Mouse (Mus musculus) bone marrow, adult 2 months (tissue): ENCODE results near the gene Slc35a5.

Experiments used
- CTCF ChIP-seq: fragments of 200-500 bp; IDR thresholded peaks from 2 replicates; pipeline ENCODE4 v1.5.1; 2011; ENCODE audit warnings: low read length, control low read depth; ENCODE audit not compliant: control insufficient read depth, insufficient read depth
- POLR2A ChIP-seq: fragments of 200-500 bp; IDR thresholded peaks from 2 replicates; pipeline ENCODE4 v1.6.1; 2011; ENCODE audit warnings: low read depth, mild to moderate bottlenecking, control low read depth, low read length, borderline replicate concordance; ENCODE audit not compliant: control insufficient read depth

- TF ChIP-seq CTCF: no peak
- no peak for TF ChIP-seq POLR2A
Measured at GRCm38 (mm10) chr16:45124230-45125203, 34.0 kb downstream of the Slc35a5 start.
